Mouse (Mus musculus) cerebellum, adult 11-12 months (tissue): ENCODE results near the gene Zfp983.
A peak's percentile ranks its signal among the peaks of the same experiment; 100 is the strongest.
"Not testable (repeated sequence)": the region's sequence is repeated elsewhere in the genome, so short reads cannot be mapped to it uniquely, and the experiment has no call there.

Experiments
- DNase-seq: peaks from one replicate; pipeline ENCODE4 v3.0.0; 2022

Gene Zfp983

DNA sequence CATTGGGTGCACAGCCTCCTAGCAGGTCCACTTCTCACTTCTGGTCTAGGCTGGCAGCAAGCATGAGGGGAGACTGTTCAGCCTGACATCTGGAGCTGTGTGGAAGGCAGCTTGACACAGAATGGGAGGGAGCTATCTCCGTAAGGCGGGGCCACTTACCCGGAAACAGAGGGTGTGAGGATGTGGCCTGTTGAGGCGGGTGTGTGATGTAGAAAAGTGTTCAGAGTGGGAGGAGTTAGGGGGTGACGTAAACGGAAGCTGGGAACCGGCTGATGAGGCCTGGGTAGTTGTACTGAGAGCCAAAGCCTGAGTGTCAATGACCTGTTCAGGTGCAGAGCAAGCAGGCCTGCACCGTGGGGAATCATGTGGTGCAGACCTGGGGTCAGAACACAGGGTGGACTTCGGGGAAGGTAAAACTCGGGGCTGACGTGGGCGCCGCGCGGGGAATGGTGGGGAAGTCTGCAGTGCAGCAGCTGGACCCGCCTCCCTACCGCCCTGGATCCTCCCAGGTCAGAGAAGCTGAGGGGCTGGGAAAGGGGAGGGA is at the start of gene Zfp983:
Zfp983 (plus strand) TSS at position 261 of the 544 bp plus-strand sequence.
- DNase-seq = peak; percentile 74

DNA sequence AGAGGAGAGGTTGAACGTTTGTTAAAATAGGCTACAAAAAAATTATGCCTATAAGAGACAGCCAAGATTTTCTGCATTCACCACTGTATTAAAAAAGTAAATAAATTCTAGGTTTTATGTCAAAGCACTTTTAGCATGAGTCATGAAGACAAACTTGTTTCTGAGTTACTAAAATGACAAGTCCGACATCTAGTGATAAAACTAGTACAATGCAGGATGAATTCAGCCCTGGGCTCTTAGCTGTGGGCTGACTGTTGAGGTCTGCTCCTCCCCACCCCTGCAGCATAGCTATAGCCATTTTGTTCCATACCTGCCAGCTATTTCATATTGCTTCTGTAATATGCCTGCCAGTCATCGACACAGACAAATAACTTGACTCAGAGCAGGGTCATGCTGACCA is 34.1 kb upstream of the Zfp983 start:
- DNase-seq = no peak

DNA sequence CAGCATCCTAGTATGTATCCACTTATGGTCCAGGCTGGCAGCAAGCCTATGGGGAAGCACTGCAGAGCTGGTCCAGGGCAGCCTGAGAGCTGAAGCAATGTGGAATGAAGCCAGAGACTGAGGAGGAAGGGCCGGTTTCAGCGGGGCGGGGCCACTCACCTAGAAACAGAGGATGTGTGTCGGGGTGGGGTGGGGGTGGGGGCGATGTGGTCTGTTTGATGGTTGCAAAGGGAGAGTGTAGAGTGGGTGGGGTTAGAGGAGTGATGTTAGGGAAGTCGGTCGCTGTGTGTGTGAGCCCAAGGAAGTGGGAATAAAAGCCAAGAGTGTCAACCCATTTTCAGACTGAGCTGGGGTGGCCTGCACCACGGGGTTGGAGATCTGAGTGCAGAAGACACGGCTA is 33.1 kb upstream of the Zfp983 start:
- DNase-seq = no peak

DNA sequence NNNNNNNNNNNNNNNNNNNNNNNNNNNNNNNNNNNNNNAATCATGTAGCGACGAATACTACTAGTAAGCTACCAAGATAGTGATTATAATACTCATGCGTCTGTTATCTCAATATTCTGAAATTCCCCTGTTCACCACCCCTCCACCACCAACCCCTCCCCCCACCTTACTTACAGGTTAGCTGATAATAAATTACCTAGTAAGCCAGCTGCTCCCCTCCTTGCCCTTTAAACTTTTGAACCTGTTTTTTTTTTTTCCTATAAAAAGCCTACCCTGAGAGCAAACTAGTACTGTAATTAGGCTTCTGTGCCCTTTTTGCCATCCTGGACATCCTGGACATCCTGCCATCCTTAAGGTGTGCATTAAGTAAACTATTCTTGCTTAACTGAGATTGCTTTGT is 26.8 kb upstream of the Zfp983 start:
- no peak for DNase-seq

DNA sequence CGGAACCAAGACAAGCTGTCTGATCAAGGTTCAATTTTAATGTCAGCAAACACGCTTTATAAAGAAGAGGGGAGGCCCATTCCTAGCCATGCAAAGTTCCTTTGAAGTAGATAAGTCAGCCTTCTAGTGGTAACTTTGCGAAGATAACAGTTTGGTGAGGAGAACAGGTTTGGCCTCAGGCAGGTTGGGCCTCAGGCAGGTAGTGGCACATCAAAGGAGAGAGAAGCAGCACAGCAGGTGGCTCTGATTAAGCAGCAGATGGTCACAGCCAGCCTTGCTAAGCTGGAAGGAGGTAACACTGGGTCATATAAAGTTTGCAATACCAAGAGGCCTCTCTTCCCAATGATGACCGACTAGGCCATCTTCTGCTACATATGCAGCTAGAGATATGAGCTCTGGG is 14.7 kb upstream of the Zfp983 start:
- not testable (repeated sequence) for DNase-seq

DNA sequence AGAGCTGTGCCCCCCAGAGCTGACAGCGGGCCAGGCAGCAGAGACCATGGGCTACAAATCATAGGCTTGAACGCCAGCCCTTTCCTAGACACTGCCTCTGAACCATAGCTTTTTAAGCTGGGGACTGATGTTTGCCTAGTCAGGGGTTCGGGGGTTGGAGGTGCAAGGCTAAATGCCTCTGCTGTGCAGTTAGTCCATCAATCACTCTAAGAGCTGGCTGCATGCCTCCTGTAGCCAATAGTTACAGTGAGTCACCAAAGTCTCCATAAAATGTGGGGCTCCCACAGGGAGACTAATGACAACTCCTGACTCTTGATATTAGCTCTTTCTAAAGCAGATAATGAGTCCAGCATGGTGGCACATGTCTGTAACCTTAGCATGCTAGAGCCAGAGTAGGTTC is 1.6 kb upstream of the Zfp983 start:
- no peak for DNase-seq

DNA sequence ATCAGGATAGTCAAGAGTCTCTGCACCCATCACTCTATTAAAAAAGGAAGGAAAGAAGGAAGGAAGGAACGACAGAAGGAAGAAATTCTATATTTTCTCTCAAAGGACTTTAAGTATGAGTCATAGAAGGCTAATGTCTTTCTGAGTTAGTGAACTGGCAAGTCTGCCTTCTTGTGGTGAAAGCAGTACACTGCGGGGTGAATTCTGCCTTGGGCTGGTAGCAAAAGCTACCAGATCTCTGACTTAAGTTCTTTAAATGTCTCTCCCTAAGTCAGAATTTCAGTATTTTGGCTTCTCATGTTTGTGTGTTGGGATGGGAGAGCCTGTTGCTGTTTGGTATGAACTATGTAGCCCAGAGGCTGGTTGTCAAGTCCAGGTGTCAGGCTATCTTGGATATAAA is 488 bp upstream of the Zfp983 start:
- no peak for DNase-seq

DNA sequence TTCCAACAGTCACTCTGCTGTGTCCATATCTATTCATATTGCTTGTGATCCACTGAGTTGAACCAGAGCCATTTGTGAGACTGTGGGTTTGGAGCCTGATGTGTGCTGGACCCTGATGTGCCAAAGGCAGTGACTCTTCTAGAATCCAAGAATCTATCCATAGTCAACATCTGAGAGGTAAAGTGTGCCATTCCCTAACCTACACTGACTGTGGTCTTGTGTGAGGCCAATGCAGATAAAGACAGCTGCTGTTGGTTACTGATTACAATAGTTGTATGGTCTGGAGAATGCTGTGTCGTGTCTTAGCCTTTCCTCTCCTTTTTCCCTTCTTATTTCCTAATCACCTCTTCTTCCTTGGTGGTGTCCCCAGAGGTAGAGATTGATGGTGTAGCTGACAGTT is 28.4 kb downstream of the Zfp983 start:
- DNase-seq = not testable (repeated sequence)

DNA sequence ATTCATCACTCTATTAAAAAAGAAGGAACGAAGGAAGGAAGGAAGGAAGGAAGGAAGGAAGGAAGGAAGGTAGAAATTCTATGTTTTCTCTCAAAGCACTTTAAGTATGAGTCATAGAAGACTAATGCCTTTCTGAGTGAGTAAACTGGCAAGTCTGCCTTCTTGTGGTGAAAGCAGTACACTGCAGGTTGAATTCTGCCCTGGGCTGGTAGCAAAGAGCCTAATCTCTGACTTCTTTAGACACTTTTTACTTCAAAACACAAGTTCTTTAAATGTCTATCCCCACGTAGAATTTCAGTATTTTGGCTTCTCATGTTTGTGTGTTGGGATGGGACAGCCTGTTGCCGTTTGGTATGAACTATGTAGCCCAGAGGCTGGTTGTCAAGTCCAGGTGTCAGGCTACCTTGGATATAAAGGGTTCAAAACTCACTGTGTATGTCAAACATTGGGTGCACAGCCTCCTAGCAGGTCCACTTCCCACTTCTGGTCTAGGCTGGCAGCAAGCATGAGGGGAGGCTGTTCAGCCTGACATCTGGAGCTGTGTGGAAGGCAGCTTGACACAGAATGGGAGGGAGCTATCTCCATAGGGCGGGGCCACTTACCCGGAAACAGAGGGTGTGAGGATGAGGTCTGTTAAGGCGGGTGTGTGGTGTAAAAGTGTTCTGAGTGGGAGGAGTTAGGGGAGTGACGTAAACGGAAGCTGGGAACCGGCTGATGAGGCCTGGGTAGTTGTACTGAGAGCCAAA is 29.0 kb downstream of the Zfp983 start:
- DNase-seq = peak; percentile 82

DNA sequence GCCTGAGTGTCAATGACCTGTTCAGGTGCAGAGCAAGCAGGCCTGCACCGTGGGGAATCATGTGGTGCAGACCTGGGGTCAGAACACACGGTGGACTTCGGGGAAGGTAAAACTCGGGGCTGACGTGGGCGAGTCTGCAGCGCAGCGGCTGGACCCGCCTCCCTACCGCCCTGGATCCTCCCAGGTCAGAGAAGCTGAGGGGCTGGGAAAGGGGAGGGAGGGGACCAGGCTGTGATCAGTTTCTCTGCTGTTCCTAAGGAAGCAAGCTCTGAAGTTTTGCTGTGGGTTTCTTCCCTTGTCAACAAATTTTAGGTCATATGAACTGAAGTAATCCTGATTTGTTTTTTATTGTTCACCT is 29.6 kb downstream of the Zfp983 start:
- not testable (repeated sequence) for DNase-seq

DNA sequence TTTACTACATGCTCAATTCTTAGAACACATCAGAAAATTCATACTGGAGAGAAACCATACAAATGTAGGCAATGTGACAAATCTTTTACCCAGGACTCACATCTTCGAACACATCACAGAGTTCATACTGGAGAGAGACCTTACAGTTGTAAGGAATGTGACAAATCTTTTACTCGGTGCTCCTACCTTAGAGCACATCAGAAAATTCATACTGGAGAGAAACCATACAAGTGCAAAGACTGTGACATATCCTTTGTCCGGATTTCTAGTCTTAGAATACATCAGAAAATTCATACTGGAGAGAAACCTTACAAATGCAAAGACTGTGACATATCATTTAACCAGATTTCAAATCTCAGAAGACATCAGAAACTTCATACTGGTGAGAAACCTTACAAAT is 41.1 kb downstream of the Zfp983 start, which contains the start of gene Gm10226:
Gm10226 (plus strand) TSS at position 301 of the 400 bp plus-strand sequence.
- DNase-seq = no peak

DNA sequence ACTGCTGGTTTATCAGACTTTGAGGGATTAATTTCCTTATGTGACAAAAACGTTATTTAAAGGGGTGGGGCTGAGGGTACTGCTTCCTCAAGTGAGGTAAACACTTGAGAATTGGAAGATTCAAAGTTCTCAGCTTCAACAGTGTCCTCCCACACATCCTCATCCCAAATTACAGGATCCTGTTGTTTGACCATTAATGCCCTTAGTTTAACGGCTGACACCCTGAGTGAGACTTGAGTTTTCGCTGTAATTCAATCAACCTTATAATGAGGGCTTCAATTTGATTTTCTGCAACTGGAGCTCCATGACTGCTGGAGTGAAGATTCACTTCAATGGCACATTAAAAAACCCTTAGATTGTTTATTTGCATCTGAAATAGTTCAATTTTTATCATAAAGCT is 42.9 kb downstream of the Zfp983 start:
- DNase-seq = no peak

DNA sequence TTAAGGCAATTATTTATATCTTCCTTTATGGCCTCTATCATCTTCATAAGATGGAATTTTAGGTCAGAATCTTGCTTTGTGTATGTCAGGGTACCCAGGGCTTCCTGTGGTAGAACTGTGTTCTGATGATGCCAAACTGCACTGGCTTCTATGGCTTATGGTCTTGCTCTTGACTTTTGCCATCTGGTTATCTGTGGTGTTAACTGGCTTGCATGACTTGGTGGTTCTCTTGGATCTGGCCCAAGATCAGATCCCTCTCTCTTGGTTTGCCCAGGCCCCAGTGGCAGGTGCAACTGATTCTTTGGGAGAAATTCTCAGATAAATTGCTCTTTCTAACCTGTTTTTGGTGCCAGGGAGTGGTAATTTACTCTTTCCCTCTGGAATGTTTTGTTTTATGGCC is 45.6 kb downstream of the Zfp983 start:
- DNase-seq = no peak

DNA sequence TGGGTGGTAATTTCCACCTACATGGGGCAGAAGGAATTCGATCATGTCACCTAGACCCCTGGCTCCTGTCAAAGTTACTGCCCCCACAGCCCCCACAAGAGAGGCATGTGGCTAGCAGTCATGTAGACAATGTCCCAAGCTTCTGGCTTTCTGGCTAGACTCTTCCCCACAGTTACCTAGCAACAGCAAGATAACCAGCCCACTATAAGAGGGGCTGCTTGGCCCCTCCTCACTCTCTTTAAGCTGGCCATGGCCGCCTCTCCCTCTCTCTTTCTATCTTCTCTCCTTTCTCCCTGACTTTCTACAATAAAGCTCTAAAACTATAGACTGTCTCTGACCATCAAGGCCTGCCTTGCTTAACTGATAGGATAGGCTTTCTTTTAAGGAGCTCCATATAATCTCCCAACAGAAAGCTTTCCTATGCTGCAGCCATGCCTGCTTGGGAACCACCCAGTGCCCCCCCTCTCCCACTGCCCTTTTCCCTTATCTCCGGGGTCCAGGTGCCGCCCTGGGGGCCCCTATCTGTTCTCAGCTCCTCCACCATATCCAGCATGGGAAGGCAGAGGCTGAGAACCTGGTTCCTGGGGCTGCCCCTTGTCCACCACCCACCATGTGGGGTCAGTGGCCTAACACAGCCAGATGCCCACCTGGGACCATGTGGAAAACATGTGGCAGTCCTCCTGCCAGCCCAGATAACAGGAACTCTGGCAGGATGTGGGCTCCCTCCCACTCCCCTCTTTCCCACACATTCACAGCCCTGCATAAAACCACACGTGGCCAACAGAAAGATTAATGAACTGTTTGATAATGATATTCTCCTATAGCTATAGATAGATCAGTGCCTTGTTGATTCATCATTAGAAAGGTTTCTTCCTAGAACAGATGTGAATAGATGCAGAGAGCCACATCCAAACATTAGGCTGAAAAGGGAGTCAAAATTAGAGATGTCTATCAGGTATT is 52.1 kb downstream of the Zfp983 start:
- DNase-seq = no peak

DNA sequence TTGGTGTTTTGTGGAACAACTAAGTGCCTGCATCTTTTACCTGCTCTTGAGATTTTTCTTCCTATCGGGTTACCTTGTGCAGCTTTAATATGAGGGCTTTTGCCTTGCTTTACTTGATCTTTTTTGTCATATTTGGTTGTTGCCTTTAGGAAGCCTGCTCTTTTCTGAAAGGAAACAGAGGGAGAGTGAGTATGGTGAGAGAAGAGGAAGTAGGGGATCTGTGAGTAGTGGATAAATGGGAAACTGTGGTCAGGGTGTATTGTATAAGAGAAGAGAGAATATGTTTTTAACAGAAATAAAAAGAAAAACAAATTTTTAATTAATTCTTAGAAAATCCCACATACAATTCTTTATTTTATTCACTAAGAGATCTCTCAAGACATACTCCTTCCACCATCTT is 53.0 kb downstream of the Zfp983 start:
- no peak for DNase-seq

DNA sequence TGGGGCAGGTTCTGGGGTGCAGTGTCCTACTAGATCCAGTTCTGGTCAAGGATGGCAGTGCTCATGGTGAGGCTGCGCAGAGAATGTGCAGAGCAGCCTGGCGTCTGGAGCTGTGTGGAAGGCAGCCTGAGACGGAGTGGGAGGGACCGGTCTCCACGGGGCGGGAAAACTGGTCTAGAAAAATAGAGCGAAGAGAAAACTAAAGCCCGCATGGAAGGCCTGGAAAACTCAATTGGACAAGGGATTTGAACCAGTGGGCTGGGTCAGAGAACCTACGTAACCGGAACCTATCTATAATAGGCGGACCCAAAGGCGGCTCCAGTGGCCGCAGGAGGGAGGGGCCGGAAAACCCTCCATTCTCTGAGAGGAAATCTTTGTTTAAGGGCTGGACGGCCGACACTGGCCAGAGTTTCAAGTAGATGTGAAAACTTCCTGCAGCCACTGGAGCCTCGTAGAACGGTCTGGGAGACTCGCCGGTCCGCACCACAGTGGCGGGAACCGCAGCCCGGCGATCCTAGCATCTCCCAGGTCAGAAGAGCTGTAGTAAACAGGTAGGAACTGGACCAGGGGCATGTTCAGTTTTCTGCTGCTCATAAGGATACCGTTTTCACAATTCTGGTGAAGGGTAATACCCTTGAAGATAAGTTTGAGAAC is 57.0 kb downstream of the Zfp983 start, which contains the start of gene Zfp760:
Zfp760 (plus strand) TSS at position 399 of the 654 bp plus-strand sequence.
- DNase-seq = peak; percentile 81

DNA sequence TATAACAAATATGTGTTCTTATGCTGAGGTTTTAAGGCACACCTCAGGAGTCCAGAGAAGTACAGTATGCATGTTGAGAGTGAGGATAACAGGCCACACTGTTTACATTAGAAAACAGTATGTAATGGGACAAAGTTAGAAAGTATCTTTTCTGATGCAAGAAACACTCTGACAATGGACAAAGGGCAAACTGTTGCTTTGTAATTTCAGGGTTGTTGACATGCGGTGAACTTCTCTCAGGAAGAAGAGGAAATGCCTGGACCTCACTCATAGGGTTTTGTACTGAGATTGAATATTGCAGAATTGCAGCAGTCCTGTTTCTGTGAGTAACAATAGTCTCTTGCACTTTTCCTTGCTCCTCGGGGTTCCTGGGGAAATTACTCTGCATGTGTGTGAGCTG is 58.0 kb downstream of the Zfp983 start:
- DNase-seq = no peak
